Mouse (Mus musculus) 416B (cell line): Measurements from ENCODE around the gene Frat1.
"Not testable (repeated sequence)": the region's sequence is repeated elsewhere in the genome, so short reads cannot be mapped to it uniquely, and the experiment has no call there.

Experiments used
- DNase-seq: peaks from one replicate; pipeline ENCODE4 v3.0.0; 2011; ENCODE audit warnings: low read depth

Gene Frat1

GRCm38 (mm10) chr19:41844345-41844744 lies 14.6 kb downstream of the Frat1 start:
- DNase-seq, result peak; percentile 40

- peak; percentile 36 for DNase-seq
These were observed 16.8 kb downstream of the Frat1 start for GRCm38 (mm10) chr19:41846366-41847090.

DNA sequence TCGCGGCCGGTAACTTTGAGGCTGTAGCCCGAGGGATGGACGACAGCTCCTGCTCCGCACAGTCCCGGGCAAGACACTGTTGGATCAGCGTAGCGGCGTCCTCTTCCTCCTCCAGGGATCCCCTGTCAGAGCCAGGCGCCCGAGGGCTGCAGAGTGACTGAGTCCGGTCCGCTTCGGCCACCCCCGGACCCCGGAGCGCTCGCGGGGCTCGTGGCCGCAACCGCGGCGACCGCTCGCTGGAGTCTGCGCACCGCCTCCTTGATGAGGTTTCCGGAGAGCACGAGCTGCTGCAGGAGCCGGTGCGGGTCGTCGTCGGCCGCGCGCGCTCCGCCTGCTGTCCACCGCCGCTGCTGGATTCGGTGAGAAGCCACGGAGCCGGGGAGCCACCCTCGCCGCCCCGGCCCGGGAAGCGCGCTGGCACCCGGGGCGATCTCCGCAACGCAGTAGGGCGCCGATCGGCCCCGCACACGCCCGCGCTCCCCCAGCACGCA lies 17.4 kb downstream of the Frat1 start:
- peak; percentile 41 for DNase-seq

GRCm38 (mm10) chr19:41847614-41847991 lies 17.8 kb downstream of the Frat1 start:
- DNase-seq, result not testable (repeated sequence)

GRCm38 (mm10) chr19:41847992-41848851 lies 18.5 kb downstream of the Frat1 start, which contains the start of gene Frat2:
Gene Frat2, minus strand, starts transcription at chr19:41848132.
- DNase-seq, result peak; percentile 96

- no peak for DNase-seq
These were observed 20.4 kb downstream of the Frat1 start for GRCm38 (mm10) chr19:41850021-41850718.

GRCm38 (mm10) chr19:41850719-41851543 lies 21.2 kb downstream of the Frat1 start:
- no peak for DNase-seq

GRCm38 (mm10) chr19:41852423-41852822 lies 22.7 kb downstream of the Frat1 start:
- DNase-seq, result no peak

DNA sequence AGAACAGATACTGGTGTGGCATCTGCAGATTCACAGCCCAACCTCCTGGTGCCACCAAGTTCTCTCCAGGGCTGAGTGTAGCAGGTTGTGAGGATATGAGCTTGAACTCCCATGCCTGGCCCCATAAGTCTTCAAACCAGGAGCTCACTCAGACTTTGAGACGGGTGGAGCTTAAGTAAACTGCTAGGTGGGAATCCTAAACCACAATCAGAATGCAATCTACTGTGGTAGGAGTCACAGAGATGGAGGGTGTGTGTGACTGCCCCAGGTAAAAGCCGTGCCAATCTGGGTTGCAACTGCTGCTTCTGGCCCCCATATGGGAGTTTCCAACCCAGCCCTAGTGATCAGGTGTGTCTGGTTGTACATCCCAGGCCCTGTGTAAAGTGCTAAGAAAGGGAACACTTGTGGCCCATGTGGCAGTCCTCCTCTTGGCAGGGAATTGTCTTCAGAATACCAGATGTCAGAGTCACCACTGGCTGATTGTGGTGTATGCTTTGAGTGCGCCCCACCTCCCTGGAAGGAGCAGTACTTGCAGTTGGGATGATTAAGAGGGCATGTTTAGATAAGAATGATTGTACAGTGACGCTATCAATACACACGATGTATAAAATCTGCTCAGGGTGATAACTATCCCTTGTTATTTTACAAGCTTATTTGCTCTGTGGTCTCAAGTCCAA lies 27.5 kb downstream of the Frat1 start:
- DNase-seq, result no peak

- DNase-seq, result no peak
These were observed 28.1 kb downstream of the Frat1 start for GRCm38 (mm10) chr19:41857816-41858310.

- DNase-seq, result no peak
These were observed 36.9 kb downstream of the Frat1 start for GRCm38 (mm10) chr19:41866707-41867106.

- no peak for DNase-seq
These were observed 39.5 kb downstream of the Frat1 start for GRCm38 (mm10) chr19:41869296-41869695.

DNA sequence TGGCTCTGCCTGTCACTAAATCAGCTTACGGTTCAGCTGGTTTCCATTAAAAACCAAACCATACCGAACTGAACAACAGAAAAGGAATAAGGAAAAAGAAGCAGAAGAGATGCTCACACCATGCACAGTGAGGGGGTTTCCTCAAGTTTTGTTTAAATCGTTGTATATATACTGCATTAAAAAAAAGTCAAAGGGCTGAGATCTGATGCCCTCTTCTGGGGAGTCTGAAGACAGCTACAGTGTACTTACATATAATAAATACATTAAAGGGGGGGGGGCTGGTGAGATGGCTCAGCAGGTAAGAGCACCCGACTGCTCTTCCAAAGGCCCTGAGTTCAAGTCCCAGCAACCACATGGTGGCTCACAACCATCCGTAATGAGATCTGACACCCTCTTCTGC lies 40.2 kb downstream of the Frat1 start:
- DNase-seq, result peak; percentile 54

GRCm38 (mm10) chr19:41872285-41872684 lies 42.5 kb downstream of the Frat1 start:
- DNase-seq, result no peak

- no peak for DNase-seq
These were observed 44.6 kb downstream of the Frat1 start for GRCm38 (mm10) chr19:41874356-41874755.

DNA sequence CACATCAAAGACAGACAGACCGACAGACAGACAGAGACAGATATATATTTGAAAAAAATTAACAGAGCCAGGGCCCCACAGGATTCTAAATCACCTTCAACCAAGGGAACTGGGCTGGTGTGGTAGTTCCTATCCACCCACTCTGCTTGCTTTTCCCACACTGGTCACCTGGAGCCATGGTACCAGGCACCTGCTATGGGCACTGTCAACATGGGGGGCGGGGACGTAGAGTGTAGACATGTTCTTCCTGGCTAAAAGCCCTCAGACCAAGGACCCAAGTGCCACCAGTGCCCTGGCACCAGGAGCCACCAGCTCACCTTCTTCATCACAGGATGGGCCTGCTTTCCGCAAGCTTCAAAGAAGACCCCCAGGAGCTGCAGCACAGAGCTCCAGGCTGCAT lies 52.1 kb downstream of the Frat1 start:
- no peak for DNase-seq
